Mouse (Mus musculus): ENCODE data around the gene Apobec2. TPM values are rescaled to one million over a fixed set of nuclear protein-coding genes. Genes with fewer than 3 reads are reported as not detected.

The Apobec2 gene
- polyA plus RNA-seq, 1 experiment from 2014 or later, result 0.98 TPM

DNA sequence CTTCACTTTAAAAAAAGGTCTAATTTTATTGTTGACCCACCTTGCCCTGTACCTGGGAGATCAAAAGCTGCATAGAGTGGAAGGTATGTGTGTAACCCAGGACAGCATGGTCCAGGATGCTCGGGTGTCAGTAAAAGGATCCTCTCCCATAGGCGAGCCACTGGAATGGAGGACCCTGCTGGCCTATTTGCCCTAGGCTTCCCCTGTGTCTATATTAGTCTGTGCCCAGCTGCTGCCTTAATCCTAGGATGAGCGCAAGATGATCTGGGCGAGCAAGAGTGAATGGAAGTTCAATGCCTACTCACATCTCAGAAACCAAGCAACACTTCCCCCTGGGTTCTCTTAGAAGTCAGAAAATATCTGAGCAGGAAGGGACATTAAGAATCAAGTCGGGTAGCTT lies 1.7 kb downstream of the Apobec2 start:
- Histone ChIP-seq H3K36me3 (no peaks in the 10 kb centered on the region), H3K27ac (no peak overlapping the region), H3K4me1 (replicated peaks) (peaks cover 53% of the 10 kb centered on the region), H3K9me3 (no peaks in the 10 kb centered on the region), H3K4me3 (no peak overlapping the region), H3K27me3 (ENCODE audit: insufficient read depth, poor library complexity, severe bottlenecking) (no peaks in the 10 kb centered on the region)
- WGBS, result 78% methylated on average over 5 of the region's 5 CpGs
- DNase-seq (ENCODE audit: low spot score), result no peak

DNA sequence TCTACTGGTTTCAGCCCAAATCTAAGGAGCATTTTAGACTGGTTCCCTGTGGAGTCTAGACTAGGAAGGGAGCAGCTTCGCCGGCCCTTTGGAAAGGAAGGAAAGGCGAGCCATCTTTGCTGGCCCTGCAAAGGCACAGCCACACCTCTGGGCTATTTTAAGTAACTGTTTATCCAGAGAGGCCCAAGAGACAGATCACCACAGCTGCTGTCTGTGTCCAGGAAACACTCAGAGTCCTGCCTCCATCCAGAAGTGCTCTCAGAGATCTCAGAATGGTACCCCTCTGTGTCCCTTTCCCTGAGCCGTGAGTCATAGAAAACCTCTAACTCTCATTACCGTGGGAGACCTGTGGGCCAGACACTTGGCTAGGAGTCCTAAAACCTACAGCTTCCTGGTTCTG lies 2.3 kb downstream of the Apobec2 start:
- no peaks in the 10 kb centered on the region for H3K27me3 ChIP-seq (ENCODE audit: insufficient read depth, poor library complexity, severe bottlenecking)
- H3K9me3 ChIP-seq, result no peaks in the 10 kb centered on the region
- no peak overlapping the region for H3K4me3 ChIP-seq
- peaks cover 54% of the 10 kb centered on the region for H3K4me1 ChIP-seq (replicated peaks)
- peak overlapping the region; percentile 75 for H3K27ac ChIP-seq
- 63% methylated on average over 5 of the region's 5 CpGs for WGBS
- DNase-seq (ENCODE audit: low spot score), result no peak
- H3K36me3 ChIP-seq, result no peaks in the 10 kb centered on the region

DNA sequence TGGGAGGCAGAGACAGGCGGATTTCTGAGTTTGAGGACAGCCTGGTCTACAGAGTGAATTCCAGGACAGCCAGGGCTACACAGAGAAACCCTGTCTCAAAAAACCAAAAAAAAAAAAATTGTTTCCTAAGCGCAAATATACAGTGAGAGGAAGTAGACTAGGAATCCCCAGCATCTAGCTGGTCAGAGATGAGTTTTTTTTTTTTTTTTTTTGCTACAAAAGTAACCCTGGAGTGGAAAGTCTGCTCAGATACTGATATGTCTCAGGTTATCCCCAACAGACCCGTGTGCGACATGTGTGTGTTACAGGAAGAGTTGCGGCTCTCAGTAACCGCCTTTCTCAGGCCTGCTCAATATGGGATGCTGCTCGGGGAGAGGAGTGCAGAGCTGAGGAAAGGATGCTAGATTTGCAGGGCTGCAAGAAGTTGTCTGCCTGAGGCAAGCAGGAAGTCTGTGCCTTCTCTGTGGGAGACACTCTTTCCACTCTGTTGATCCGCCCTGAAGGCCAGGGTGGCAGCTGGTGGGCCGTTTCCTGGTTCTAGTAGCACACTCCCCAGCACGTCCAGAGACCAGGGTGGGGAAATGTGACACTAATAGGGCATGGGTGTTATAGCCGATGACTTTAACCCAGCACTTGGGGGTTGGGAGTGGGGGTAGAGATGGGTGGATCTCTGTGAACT lies 4.7 kb downstream of the Apobec2 start:
- no peak overlapping the region for H3K4me3 ChIP-seq
- no peaks in the 10 kb centered on the region for H3K9me3 ChIP-seq
- DNase-seq (ENCODE audit: low spot score), result no peak
- H3K4me1 ChIP-seq (replicated peaks), result peaks cover 50% of the 10 kb centered on the region
- H3K27me3 ChIP-seq (ENCODE audit: insufficient read depth, poor library complexity, severe bottlenecking), result no peaks in the 10 kb centered on the region
- 68% methylated on average over 11 of the region's 11 CpGs for WGBS
- peak overlapping the region; percentile 69; the same call in 1 of the 2 replicates for H3K27ac ChIP-seq
- no peaks in the 10 kb centered on the region for H3K36me3 ChIP-seq

DNA sequence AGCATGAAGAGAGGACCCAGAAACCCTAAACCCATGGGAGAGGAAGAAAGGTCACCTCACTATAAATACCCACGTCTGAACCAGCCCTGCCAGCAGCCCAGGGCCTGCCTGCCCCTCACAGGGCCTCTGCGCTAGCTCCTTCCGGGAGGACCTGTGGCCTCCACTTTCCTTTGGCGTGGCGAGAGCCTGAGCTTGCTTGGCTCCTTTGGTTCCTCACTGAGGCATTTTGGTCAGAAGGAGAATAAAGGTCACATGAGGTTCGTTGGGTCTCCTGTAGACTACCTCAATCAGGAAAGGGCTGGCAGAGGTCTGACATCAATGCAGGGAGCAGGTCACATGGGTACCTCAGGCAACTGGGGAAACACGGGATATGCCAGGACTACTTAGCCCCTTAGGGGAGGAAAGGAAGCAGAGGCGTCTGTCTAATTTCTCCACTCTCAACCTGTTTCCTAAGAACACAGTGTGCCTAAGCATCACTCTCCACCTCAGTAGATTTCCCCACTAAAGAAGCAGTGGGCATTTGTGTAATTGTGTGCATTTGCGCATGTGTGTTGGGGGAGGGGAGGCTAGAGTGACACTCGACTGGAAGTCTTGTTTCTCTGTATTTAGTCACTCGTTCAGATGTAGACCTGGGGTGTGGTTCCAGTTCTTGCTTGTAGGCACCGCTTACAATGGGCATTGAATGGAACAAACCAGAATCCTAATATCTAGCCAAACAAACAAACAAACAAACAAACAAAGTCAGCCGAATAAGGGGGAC lies 5.6 kb downstream of the Apobec2 start:
- 71% methylated on average over 13 of the region's 13 CpGs for WGBS
- no peak for DNase-seq (ENCODE audit: low spot score)
- H3K27ac ChIP-seq, result peak overlapping the region; percentile 69
- H3K27me3 ChIP-seq (ENCODE audit: insufficient read depth, poor library complexity, severe bottlenecking), result no peaks in the 10 kb centered on the region
- H3K36me3 ChIP-seq, result no peaks in the 10 kb centered on the region
- no peak overlapping the region for H3K4me3 ChIP-seq
- H3K9me3 ChIP-seq, result no peaks in the 10 kb centered on the region
- H3K4me1 ChIP-seq (replicated peaks), result peaks cover 42% of the 10 kb centered on the region

DNA sequence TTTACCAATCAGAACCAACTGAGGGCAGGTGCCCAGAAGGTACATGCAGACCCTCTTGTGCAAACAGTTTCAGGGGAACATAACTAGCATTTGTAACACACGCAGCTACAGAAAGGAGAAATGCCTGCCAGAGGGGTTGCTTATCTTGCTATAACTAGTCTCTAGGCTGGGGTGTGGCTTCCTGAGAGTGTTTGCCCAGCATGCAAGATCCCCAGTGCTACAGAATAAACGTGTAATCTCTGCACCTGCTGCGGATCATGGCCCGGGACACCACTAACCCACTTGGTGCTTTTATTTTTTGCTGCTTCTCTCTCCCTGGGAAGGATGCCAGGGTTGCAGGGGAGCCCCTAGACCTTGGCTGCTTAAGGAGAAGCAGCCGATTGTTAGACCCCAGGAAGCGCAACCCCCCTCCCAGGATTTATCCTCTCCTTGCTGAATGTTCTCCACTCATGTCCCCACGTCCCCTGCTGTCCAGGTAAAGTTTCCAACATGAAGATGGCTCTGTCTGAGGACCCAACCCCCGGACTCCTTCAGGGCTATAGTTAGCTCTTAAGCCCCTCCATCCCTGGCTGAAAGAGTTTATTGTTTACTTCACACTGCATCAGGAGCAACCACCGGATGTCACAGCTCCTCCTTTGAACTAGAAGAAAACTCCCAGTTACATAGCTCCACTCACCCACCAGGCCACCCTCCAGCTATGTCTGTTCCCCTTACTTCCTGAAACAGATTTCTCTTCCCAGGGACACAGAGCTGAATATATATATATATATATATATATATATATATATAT lies 6.7 kb downstream of the Apobec2 start:
- Histone ChIP-seq H3K4me3 (no peak overlapping the region), H3K9me3 (no peaks in the 10 kb centered on the region), H3K36me3 (no peaks in the 10 kb centered on the region), H3K27me3 (ENCODE audit: insufficient read depth, poor library complexity, severe bottlenecking) (no peaks in the 10 kb centered on the region), H3K4me1 (replicated peaks) (peaks cover 32% of the 10 kb centered on the region), H3K27ac (0 out of 2 replicates have a peak overlapping the region, but pooled peaks have one; percentile 40)
- DNase-seq (ENCODE audit: low spot score), result no peak
- WGBS, result 61% methylated on average over 9 of the region's 9 CpGs

DNA sequence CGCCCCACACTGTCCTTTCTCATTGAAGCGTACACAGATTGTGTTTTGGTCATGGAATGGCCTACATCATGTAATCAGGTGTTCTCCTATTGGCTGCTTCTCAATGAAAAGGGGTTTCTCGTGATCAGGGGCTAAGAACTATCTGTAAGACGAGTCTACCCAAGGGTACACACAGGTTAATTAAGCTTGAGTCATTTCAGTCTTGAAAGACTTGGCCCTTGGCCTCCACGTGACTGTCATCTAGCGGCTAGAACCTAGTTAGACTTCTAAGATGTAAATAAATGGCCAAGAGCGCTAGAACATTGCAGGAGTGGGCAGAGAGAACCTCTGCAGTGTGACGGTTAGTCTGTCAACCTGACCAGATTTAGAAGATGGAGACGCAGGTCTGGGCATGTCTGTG lies 8.5 kb downstream of the Apobec2 start:
- Histone ChIP-seq H3K4me1 (replicated peaks) (peaks cover 21% of the 10 kb centered on the region), H3K9me3 (no peaks in the 10 kb centered on the region), H3K27me3 (ENCODE audit: insufficient read depth, poor library complexity, severe bottlenecking) (no peaks in the 10 kb centered on the region), H3K36me3 (0 out of 2 replicates have a peak, but pooled peaks cover 4% of the 10 kb centered on the region), H3K27ac (no peak overlapping the region), H3K4me3 (no peak overlapping the region)
- no peak for DNase-seq (ENCODE audit: low spot score)
- 90% methylated on average over 9 of the region's 9 CpGs for WGBS

DNA sequence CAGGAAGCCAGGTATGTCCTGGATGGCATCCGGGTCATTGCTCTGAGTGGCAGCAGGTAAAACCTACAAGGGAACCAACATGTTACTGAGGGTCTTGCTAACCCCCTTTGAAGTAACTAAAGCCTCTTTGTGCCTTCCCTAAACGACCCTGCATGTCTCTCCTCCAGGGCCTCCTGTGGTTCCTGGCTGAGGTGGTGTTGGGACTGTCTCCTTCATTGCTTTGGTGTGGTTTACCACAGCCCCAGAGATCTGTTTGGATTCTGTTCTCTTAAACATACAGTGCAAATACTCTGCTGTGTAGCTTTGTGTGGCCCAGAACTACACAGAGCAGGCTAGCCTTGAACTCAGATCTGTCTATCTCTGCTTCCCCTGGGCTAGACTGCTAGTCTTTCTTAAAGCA lies 13.2 kb downstream of the Apobec2 start:
- whole genome bisulfite sequencing, result 78% methylated on average over 2 of the region's 2 CpGs
- no peaks in the 10 kb centered on the region for H3K9me3 ChIP-seq
- no peak for DNase-seq (ENCODE audit: low spot score)
- no peak overlapping the region for H3K4me3 ChIP-seq
- peaks cover 49% of the 10 kb centered on the region for H3K36me3 ChIP-seq
- H3K27ac ChIP-seq, result no peak overlapping the region
- H3K4me1 ChIP-seq (replicated peaks), result no peaks in the 10 kb centered on the region
- H3K27me3 ChIP-seq (ENCODE audit: insufficient read depth, poor library complexity, severe bottlenecking), result no peaks in the 10 kb centered on the region

DNA sequence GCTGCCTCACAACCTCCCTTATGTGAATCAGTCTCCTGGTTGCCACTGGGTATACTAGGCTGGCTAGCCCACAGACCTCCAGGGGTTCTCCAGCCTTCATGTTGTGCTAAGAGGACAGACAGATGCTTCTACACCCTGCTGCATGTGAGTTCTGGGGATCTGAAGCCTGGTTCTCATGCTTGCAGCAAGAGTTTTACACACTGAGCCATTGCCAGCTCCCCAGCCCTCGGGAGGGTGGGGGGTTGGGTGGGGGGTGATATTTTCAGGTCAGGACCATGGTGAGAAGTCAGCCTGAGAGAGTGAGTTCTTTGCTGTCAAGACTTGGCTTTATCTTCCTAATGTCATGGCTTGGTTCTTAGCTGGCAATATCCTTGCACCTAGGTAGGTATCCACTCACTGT lies 13.9 kb downstream of the Apobec2 start:
- H3K36me3 ChIP-seq, result peaks cover 57% of the 10 kb centered on the region
- H3K4me3 ChIP-seq, result no peak overlapping the region
- H3K4me1 ChIP-seq (replicated peaks), result no peaks in the 10 kb centered on the region
- no peak for DNase-seq (ENCODE audit: low spot score)
- 92% methylated on average over 1 of the region's 1 CpGs for WGBS
- H3K27ac ChIP-seq, result no peak overlapping the region
- H3K27me3 ChIP-seq (ENCODE audit: insufficient read depth, poor library complexity, severe bottlenecking), result no peaks in the 10 kb centered on the region
- no peaks in the 10 kb centered on the region for H3K9me3 ChIP-seq

DNA sequence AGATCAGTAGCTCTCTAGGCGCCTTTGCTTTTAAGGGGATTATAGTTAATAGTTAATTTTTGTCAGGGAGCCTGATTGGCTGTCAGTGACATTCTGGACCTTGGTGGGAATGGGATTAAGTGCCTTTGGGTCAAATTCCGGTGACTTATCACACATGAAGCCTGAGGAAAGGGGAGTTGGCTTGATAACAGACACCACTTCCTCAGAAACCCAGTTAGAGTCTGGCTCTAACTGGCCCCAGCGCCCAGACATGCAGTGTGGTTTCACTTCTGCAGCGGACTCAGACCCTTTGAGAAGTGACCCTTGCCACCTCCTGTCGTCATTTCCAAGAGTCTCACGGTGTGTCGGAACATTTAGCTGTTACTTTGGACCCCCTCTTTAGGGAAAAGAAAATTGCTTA lies 14.6 kb downstream of the Apobec2 start:
- Histone ChIP-seq H3K9me3 (no peaks in the 10 kb centered on the region), H3K27me3 (ENCODE audit: insufficient read depth, poor library complexity, severe bottlenecking) (no peaks in the 10 kb centered on the region), H3K27ac (no peak overlapping the region), H3K36me3 (peaks cover 61% of the 10 kb centered on the region), H3K4me3 (no peak overlapping the region), H3K4me1 (replicated peaks) (no peaks in the 10 kb centered on the region)
- no peak for DNase-seq (ENCODE audit: low spot score)
- 84% methylated on average over 7 of the region's 7 CpGs for WGBS

DNA sequence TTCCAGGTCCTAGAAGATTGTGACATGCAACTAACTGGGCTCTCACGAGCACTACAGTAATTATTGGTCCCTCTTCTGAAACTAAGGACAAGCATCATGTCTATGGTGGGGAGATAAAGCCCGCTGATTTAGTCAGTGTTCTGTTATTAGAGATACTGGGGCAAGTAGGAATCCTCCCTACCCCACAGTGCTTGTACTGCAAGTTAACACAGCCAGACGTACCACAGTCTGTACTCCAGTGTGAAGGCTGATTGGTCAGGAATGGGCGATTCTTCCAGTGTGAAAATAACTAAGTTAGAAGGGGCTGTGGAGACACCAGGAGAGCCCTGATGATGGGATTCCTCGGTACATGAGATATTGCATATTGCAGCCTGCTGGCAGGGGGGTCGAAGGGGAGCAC lies 15.2 kb downstream of the Apobec2 start:
- Histone ChIP-seq H3K27me3 (ENCODE audit: insufficient read depth, poor library complexity, severe bottlenecking) (no peaks in the 10 kb centered on the region), H3K27ac (no peak overlapping the region), H3K4me3 (no peak overlapping the region), H3K4me1 (replicated peaks) (no peaks in the 10 kb centered on the region), H3K36me3 (peaks cover 66% of the 10 kb centered on the region), H3K9me3 (no peaks in the 10 kb centered on the region)
- 90% methylated on average over 6 of the region's 6 CpGs for WGBS
- DNase-seq (ENCODE audit: low spot score), result no peak

DNA sequence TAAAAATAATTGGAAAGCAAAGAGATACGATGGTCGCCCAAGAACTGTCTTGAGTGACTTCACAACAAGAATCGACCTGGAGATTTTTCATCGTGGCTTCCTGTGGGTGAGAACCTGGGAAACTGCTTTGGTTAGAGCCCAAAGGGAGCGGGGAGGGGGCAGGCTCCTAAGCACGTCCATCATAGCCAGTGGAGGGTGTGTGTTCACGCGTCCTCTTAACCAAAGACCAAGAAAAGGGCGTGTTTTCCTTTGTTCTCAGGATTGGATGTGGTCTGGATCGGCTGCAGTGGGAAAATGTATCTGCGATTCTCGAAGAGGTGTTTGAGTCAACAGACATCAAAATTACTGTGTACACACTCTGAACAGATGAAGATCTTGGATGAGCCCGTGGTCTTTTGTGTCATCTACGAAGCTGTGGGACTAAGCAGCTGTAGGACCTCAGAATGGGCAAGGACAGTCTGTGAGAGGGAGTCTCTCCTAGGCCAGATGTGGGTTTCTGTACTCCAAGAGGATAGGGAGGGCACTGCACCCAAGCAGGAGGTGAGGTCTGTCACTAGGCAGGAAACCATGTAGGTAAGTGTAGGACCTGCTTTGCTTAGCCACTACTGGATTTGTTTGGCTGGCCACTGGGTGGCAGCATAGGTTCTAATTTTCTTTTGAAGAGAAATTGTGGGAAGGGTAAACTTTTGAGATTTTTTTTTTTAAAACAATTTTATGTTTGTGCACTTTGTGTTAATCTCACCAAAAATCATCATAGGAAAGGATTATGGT lies 16.1 kb downstream of the Apobec2 start:
- Histone ChIP-seq H3K4me1 (replicated peaks) (peaks cover 6% of the 10 kb centered on the region; the same call in 1 of the 2 replicates), H3K36me3 (peaks cover 73% of the 10 kb centered on the region), H3K27me3 (ENCODE audit: insufficient read depth, poor library complexity, severe bottlenecking) (no peaks in the 10 kb centered on the region), H3K27ac (no peak overlapping the region), H3K4me3 (no peak overlapping the region), H3K9me3 (no peaks in the 10 kb centered on the region)
- peak; percentile 52 for DNase-seq (ENCODE audit: low spot score)
- WGBS, result 91% methylated on average over 14 of the region's 14 CpGs

DNA sequence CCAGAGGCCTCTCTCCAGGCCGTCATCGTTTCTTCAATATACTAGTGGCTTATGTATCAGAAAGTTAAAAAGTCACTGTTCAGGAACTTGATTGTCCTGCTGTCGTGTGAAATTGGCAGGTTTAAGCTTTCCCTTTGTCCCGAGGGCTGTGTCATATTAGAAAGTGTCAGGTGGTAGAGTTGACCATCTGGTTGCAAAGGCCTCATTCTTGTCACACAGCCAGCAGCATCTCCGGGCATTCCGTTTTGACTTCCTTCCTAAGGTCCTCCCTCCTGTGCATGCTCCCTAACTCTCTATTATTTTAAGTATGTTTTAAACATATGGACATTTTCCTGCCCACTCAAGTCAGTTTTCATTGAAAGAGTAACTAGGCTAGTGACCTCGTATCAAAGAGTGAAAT lies 16.7 kb downstream of the Apobec2 start:
- 90% methylated on average over 7 of the region's 7 CpGs for WGBS

More for the DNA sequence above, 16.7 kb downstream of the Apobec2 start:
- Histone ChIP-seq H3K4me3 (no peak overlapping the region), H3K36me3 (peaks cover 73% of the 10 kb centered on the region), H3K4me1 (replicated peaks) (peaks cover 12% of the 10 kb centered on the region), H3K9me3 (no peaks in the 10 kb centered on the region), H3K27me3 (ENCODE audit: insufficient read depth, poor library complexity, severe bottlenecking) (no peaks in the 10 kb centered on the region), H3K27ac (no peak overlapping the region)
- DNase-seq (ENCODE audit: low spot score), result no peak
